Mouse (Mus musculus) lung, embryonic 16.5 days (tissue): Measurements from ENCODE around the gene Sowaha. TPM values are rescaled to one million over a fixed set of nuclear protein-coding genes. Genes with fewer than 3 reads are reported as not detected.

Experiments
- ATAC-seq: fragments of 200-750 bp; cut with Nextera tagmentation; 2 replicates; pipeline ENCODE4 v1.8.0; 2017; ENCODE audit warnings: low read depth, mild to moderate bottlenecking, moderate library complexity
- H3K27ac ChIP-seq: fragments of 300-500 bp; sonication (generic); 2 replicates; pipeline ENCODE4 v1.5.1; 2014; ENCODE audit warnings: mild to moderate bottlenecking, control low read depth, low read length
- H3K27me3 ChIP-seq: fragments of 300-500 bp; sonication (generic); 2 replicates; pipeline ENCODE4 v1.6.1; 2014; ENCODE audit warnings: low read depth, low read length, mixed read lengths; ENCODE audit not compliant: control insufficient read depth, insufficient read depth
- H3K36me3 ChIP-seq: fragments of 300-500 bp; sonication (generic); 2 replicates; pipeline ENCODE4 v1.6.1; 2014; ENCODE audit warnings: low read length; ENCODE audit not compliant: control insufficient read depth, insufficient read depth
- H3K4me1 ChIP-seq: fragments of 300-500 bp; sonication (generic); replicated peaks from 2 replicates; pipeline ENCODE4 v1.6.1; 2014; ENCODE audit warnings: low read length, mixed read lengths; ENCODE audit not compliant: control insufficient read depth, insufficient read depth
- H3K4me2 ChIP-seq: fragments of 300-500 bp; sonication (generic); 2 replicates; pipeline ENCODE4 v1.6.1; 2014; ENCODE audit warnings: low read depth, low read length, control low read depth
- H3K4me3 ChIP-seq: fragments of 300-500 bp; sonication (generic); 2 replicates; pipeline ENCODE4 v1.5.1; 2014; ENCODE audit warnings: mild to moderate bottlenecking, low read length, control low read depth
- H3K9ac ChIP-seq: fragments of 300-500 bp; sonication (generic); 2 replicates; pipeline ENCODE4 v1.6.1; 2014; ENCODE audit warnings: low read length, control low read depth
- H3K9me3 ChIP-seq: fragments of 300-500 bp; sonication (generic); 2 replicates; pipeline ENCODE4 v1.6.1; 2016; ENCODE audit warnings: low read length; ENCODE audit not compliant: control insufficient read depth
- WGBS: fragments of 180-500 bp; shearing (Covaris S2); extraction: QIAGEN DNeasy Blood & Tissue Kit; methylation state at CpG from one replicate; pipeline ENCODE4 v1.1.7; 2014; 5-methylcytosine and 5-hydroxymethylcytosine counted together
- polyA plus RNA-seq: library from polyadenylated mRNA; unstranded; fragments of >200 nt; fragmentation: Nextera tagmentation; extraction: Ambion mirVana; gene quantifications from 2 replicates; pipeline ENCODE4 v1.2.1, GENCODE M21; 2015

Gene Sowaha
- polyA plus RNA-seq, 1 experiment from 2014 or later = 0.13 TPM

DNA sequence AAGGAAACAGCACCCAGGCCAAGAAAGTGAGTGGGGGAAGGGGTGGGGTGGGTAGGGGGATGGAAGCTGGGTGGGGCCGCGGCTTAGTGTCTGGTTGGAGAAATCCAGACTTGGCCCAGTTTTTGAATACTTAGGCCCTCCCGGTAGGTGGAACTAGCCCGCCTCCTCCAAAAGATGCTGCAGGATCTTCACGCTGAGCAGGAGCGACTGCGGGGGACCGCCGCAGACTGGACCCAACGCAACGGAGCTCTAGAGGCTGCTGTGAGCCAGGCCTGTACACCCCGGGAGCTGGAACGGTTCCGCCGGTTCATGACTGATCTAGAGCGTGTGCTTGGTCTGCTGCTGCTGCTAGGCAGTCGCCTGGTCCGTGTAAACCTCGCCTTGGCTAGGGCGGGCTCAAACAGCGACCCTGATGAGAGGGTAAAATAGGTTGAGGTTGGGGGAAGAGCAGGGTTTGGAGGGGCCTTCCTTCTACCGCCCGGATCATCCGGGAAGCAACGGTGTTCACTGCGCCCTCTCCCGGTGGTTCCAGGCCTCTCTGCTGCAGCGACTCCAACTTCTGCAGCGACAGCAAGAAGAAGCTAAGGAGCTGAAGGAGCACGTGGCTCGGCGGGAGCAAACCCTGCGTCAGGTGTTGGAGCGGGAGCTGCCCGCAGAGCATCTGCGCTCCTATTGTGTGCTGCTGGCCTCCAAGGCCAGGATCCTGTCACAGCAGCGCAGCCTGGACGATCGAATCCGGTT, 13.7 kb downstream of the Sowaha start:
- Histone ChIP-seq H3K27ac (no peak overlapping the region), H3K4me3 (peak overlapping the region; percentile 37), H3K4me1 (peaks cover 13% of the 10 kb centered on the region; the same call in 1 of the 2 replicates), H3K9ac (peak overlapping the region; percentile 60), H3K9me3 (no peaks in the 10 kb centered on the region), H3K4me2 (peak overlapping the region; percentile 62), H3K27me3 (peaks cover 50% of the 10 kb centered on the region), H3K36me3 (no peaks in the 10 kb centered on the region)
- WGBS = 6% methylated on average over 40 of the region's 40 CpGs
- ATAC-seq = peak; percentile 65

DNA sequence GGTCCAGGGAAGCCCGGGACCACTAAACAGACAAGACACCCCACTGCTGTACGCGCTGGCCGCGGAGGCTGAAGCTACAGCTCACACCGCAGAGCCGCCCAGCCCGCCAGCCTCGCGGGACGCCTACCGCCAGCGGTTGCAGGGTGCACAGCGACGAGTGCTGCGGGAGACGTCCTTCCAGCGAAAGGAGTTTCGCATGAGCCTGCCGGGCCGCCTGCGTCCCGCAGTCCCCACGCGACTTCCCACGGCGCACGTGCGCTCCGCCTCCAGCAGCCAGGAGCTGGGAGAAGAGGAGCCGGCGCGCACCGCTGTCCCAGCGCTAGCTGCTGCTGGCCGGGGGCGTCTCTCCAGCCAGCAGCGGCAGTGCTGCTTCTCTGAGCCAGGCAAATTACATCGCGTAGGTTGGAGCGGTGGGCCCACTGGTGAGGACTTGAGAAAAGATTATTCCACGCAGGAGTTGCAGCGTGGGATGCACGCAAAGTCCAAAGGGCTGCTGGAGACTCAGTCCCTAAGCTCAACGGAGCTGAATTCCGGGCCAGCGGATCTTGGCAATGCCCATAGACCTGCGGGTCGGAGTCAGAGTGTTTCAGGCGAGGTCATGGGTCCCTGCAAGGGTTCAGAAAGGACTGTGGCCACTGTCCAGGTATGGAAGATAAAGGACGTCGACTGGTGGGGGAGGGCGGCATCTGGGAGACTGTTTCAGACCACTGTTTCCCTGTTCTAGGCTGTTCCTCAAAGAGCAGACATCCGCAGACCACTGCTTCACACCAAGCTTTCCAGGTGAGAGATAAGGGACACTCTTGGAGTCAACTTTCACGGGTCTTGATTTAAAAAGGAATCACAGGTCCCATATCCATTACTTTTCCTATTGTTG, 16.3 kb downstream of the Sowaha start:
- Histone ChIP-seq H3K4me1 (peaks cover 6% of the 10 kb centered on the region; the same call in 1 of the 2 replicates), H3K4me3 (peak overlapping the region; percentile 48), H3K27ac (no peak overlapping the region), H3K9ac (peak overlapping the region; percentile 55), H3K27me3 (peaks cover 41% of the 10 kb centered on the region), H3K36me3 (no peaks in the 10 kb centered on the region), H3K9me3 (no peaks in the 10 kb centered on the region), H3K4me2 (peak overlapping the region; percentile 78)
- 6% methylated on average over 55 of the region's 55 CpGs for WGBS
- peak; percentile 26; the same call in 1 of the 2 replicates for ATAC-seq

DNA sequence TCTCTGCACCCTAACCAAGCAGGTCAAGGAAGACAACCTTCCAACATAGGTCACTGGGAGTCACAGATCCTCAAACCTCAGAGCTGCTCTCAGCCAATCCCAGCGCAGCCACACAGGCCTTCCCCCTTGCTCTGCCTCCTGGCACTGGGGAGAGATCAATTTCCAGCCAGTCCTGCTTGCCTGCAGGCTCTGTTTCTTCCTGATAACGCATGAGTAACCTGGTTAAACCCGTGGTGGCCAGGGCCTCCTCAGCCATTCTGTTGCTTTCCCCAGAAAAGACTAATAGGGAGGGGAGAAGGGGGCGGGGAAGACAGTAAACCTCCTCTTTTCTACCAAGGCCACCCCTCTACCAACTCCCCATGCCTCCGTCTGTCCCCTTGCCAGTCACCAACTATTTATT, 18.3 kb downstream of the Sowaha start:
- Histone ChIP-seq H3K9ac (no peak overlapping the region), H3K4me1 (peaks cover 4% of the 10 kb centered on the region; the same call in 1 of the 2 replicates), H3K27ac (no peak overlapping the region), H3K27me3 (peaks cover 39% of the 10 kb centered on the region), H3K4me2 (no peak overlapping the region), H3K4me3 (no peak overlapping the region), H3K36me3 (no peaks in the 10 kb centered on the region), H3K9me3 (no peaks in the 10 kb centered on the region)
- no peak for ATAC-seq
- WGBS = 39% methylated on average over 5 of the region's 5 CpGs

DNA sequence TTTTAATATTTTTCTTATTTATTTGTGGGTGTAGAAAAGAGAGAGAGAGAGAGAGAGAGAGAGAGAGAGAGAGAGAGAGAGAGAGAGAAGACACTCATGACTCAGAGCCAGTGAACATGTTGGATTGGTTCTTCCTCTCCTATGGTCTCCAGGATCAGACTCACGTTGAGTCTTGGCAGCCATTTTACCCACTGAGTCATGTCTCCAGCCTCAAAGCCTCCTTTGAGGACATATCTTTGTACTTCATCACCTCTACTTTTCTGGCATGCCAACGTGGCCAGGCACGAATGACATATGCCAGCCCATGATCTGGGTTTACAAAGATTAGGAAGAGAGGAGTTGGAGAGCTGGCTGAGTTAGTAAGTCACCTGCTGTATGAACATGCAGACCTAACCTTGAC, 19.9 kb downstream of the Sowaha start:
- ATAC-seq = no peak
- peaks cover 6% of the 10 kb centered on the region; the same call in 1 of the 2 replicates for H3K4me1 ChIP-seq
- no peak overlapping the region for H3K4me3 ChIP-seq
- no peak overlapping the region for H3K9ac ChIP-seq
- no peak overlapping the region for H3K4me2 ChIP-seq
- peaks cover 31% of the 10 kb centered on the region for H3K27me3 ChIP-seq
- H3K27ac ChIP-seq = no peak overlapping the region
- no peaks in the 10 kb centered on the region for H3K9me3 ChIP-seq
- 66% methylated on average over 3 of the region's 3 CpGs for WGBS
- no peaks in the 10 kb centered on the region for H3K36me3 ChIP-seq

DNA sequence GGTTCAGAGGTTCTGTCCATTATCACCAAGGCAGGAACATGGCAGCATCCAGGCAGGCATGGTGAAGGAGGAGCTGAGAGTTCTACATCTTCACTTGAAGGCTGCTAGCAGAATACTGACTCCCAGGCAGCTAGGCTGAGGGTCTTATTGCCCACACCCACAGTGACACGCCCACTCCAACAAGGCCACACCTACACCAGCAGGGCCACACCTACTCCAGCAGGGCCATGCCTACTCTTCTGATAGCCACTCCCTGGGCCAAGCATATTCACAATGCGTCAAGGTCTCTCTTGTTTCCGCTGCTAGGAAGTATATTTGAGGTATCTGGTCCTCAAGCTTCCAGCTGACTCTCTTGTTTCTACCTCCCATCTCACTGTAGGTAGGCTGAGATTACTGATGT, 21.1 kb downstream of the Sowaha start:
- 63% methylated on average over 3 of the region's 3 CpGs for WGBS

DNA sequence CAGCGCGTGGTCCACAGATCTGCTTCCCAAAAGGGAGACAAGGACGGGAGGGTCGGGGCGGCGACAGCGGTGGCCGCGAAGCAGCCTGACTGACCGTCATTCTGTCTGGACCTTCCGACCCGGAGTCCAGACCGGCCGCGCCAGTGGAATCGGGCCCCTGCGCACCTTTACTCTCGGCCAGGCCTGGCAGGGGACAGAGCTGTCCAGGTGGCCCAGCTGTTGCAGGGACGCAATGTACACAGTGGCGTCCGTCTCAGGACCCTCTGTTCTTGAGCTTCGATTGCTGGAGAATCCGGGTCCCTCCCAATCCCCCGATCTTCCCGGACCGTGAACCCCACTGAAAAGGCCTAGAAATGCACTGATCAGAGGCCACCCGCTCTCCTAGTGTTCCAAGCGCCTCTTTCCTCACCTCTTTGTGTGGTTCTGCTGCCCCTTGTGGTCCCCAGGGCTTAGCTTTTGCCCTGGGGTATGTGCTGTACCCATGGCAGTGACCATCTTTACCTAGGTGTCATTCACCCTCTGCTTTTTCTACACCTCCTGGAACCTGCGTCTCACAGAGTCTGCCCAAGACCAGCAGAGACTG, 22.6 kb downstream of the Sowaha start:
- peak; percentile 46 for ATAC-seq
- 0 out of 2 replicates have a peak, but pooled peaks cover 3% of the 10 kb centered on the region for H3K4me1 ChIP-seq
- H3K27ac ChIP-seq = no peak overlapping the region
- no peaks in the 10 kb centered on the region for H3K9me3 ChIP-seq
- no peaks in the 10 kb centered on the region for H3K36me3 ChIP-seq
- peak overlapping the region; percentile 60 for H3K4me3 ChIP-seq
- peak overlapping the region; percentile 88 for H3K4me2 ChIP-seq
- 5% methylated on average over 29 of the region's 29 CpGs for WGBS
- peaks cover 5% of the 10 kb centered on the region for H3K27me3 ChIP-seq
- peak overlapping the region; percentile 71 for H3K9ac ChIP-seq

More for the DNA sequence above, 21.1 kb downstream of the Sowaha start:
- no peak overlapping the region for H3K9ac ChIP-seq
- H3K27ac ChIP-seq = no peak overlapping the region
- ATAC-seq = no peak
- H3K4me3 ChIP-seq = no peak overlapping the region
- H3K9me3 ChIP-seq = no peaks in the 10 kb centered on the region
- H3K4me2 ChIP-seq = no peak overlapping the region
- peaks cover 20% of the 10 kb centered on the region for H3K27me3 ChIP-seq
- peaks cover 6% of the 10 kb centered on the region; the same call in 1 of the 2 replicates for H3K4me1 ChIP-seq
- no peaks in the 10 kb centered on the region for H3K36me3 ChIP-seq

DNA sequence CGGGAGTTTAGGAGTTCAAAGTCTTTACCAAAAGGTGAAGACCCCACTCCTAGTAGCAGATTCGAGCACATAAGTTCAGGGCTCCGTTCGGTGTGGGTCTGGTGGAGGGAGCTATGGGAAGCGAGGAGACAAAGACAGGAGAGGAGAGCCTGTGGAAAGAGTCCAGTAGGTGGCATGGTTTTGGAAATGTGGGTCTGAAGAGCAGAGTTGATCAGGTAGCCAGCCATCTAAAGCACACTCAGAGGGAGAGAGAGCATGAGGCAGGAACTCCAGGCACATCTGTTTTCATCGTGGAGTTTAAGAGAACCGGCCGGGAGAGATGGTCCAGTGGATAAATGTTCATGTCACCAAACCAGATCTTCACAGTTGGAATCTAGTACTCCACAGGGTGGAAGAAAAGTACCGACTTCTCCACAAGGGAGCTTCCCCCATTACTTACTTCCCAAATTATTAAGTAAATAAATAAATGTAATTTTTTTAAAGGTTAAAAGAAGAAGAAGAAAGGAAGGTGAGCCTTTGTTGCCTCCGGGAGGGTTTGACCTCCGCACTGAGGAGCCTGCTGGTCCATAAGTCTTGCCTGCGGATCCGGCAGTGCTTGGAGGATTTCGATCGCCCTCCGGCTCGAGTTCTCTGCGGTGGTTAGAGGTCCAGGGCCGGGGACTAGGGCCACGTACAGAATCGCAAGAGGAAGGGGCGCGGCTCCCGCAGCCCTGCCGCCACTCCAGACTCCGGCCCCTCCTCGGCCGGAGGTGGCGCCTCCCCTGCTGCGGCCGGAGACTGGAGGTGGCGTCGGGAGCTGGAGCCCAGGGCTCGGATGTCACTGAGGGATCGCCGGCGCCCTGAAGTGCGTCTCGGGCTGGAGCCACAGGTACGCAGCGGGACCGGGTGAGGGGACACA, 23.4 kb downstream of the Sowaha start, which contains the start of the genes Gm10447 and Shroom1:
TSS of gene Gm10447 (minus strand) at position 637 of the 898 bp plus-strand sequence.
TSS of gene Shroom1 (plus strand) at position 732 of the 898 bp plus-strand sequence.
- Histone ChIP-seq H3K27ac (no peak within 1 kb of the TSS), H3K36me3 (no peaks in the 10 kb centered on the region), H3K9ac (peak within 1 kb of the TSS; percentile 71), H3K9me3 (no peaks in the 10 kb centered on the region), H3K4me2 (peak within 1 kb of the TSS; percentile 88), H3K27me3 (peaks cover 2% of the 10 kb centered on the region; the same call in 1 of the 2 replicates), H3K4me3 (peak within 1 kb of the TSS; percentile 60), H3K4me1 (0 out of 2 replicates have a peak, but pooled peaks cover 3% of the 10 kb centered on the region)
- ATAC-seq = peak; percentile 94
- WGBS = 3% methylated on average over 42 of the region's 42 CpGs

DNA sequence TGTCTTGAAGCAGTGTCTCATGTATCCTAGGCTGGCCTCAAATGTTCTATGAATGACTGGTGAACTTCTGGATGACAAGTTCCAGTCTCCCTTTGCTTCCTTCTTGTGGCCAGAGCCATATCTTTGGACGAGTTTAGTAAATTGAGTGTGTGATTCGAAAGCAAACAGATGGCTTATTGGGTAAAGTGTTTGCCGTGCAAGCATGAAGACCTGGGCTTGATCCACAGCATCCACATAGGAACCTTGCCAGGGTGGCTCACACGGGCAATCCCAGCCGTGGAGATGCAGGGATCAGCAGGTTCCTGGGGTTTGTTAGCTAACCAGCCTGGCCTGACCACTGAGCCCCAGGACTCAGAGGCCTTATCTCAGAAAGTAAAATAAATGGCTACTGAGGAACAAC, 27.0 kb downstream of the Sowaha start:
- Histone ChIP-seq H3K4me3 (no peak overlapping the region), H3K4me1 (peaks cover 3% of the 10 kb centered on the region; the same call in 1 of the 2 replicates), H3K27ac (no peak overlapping the region), H3K36me3 (no peaks in the 10 kb centered on the region), H3K9me3 (no peaks in the 10 kb centered on the region), H3K4me2 (no peak overlapping the region), H3K27me3 (no peaks in the 10 kb centered on the region), H3K9ac (no peak overlapping the region)
- ATAC-seq = no peak
- 64% methylated on average over 5 of the region's 5 CpGs for WGBS
